Mouse (Mus musculus) brain, adult 2 months (tissue): ENCODE data around the gene Atp2a3.
A peak's percentile ranks its signal among the peaks of the same experiment; 100 is the strongest.

ENCODE experiments used
- DNase-seq: peaks from one replicate; pipeline ENCODE4 v3.0.0; 2011; ENCODE audit warnings: low read depth, low spot score

Gene Atp2a3

GRCm38 (mm10) chr11:73006377-73006776 is 45.4 kb downstream of the Atp2a3 start:
- peak; percentile 90 for DNase-seq

DNA sequence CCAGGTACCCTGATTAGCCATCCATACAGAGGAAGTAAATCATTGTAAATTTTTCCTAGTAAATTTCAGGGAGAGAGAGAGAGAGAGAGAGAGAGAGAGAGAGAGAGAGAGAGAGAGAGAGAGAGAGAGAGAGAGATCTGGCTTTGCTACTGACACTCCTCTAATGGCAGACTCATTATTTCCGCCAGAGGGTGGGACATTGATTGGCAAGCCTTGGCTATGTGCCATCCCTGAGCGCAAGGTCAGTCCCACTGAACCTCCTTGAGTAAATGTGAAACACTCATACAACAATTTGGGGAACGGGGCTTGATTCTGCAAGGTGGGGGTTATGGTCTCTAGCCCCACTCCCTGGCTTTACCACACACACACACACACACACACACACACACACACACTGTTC is 46.1 kb downstream of the Atp2a3 start:
- no peak for DNase-seq

DNA sequence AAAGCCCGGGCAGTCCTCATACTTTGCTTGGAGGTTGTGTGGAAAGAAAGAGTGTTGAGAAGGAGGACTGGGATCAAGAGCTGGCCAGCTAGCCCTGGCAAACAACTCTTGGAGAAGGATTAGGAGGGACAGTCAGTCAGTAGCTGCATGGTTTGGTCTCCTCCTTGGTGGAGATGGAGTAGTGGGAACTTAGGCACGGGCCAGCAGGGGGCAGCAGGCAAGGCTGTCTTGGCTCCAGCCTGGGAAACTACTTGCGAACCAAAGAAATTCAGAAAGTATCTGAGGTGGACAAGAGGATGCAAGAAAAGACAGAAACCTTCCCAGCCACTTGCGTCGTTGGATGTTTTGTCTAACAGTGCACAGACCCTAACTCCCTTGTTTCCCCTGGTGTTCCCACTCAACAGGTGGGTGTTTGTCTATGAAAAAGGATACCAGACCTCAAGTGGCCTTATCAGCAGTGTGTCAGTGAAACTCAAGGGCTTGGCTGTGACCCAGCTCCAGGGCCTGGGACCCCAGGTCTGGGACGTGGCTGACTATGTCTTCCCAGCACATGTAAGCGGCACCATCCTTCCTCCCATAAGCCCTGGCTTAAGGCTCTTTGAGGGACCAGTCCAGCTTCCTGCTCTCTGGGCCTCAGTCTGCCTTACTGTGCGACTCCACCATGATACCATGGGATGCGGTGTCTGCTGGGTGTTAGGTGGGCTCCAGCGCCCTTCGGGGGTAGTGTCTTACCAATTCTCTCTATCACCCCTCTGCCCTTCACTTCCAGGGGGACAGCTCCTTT is 46.9 kb downstream of the Atp2a3 start:
- DNase-seq: peak; percentile 67

GRCm38 (mm10) chr11:73008826-73009225 is 47.9 kb downstream of the Atp2a3 start:
- no peak for DNase-seq

- DNase-seq: peak; percentile 78
Measured at GRCm38 (mm10) chr11:73009531-73010274, 48.7 kb downstream of the Atp2a3 start.

- DNase-seq: no peak
Measured at GRCm38 (mm10) chr11:73013981-73014380, 53.0 kb downstream of the Atp2a3 start.

DNA sequence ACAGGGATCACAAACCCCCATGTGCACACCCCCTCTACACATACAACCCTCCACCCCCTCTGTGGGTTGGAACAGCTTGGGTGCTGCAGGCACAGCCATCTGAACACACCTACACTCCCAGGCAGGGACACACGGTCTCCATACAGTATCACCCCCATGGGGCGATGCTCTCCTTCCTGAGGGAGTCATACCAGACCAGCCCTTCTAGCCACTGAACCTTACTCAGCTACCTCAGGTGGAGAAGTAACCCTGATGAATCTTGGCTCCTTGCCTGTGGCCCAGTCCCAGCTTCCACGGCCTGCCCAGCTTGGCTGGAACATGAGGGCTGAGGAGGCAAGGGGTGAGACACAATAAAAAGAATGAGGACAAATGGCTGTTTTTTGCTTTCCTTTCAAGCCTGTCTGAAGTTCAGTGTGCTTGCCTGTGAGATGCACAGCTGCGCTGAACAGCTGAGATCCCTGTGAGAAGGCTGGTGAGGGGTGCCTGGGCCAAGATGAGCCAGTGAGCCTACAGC is 53.9 kb downstream of the Atp2a3 start:
- peak; percentile 88 for DNase-seq

GRCm38 (mm10) chr11:73015391-73016102 is 54.6 kb downstream of the Atp2a3 start:
- peak; percentile 89 for DNase-seq

- DNase-seq: no peak
Measured at GRCm38 (mm10) chr11:73016103-73016420, 55.1 kb downstream of the Atp2a3 start.

DNA sequence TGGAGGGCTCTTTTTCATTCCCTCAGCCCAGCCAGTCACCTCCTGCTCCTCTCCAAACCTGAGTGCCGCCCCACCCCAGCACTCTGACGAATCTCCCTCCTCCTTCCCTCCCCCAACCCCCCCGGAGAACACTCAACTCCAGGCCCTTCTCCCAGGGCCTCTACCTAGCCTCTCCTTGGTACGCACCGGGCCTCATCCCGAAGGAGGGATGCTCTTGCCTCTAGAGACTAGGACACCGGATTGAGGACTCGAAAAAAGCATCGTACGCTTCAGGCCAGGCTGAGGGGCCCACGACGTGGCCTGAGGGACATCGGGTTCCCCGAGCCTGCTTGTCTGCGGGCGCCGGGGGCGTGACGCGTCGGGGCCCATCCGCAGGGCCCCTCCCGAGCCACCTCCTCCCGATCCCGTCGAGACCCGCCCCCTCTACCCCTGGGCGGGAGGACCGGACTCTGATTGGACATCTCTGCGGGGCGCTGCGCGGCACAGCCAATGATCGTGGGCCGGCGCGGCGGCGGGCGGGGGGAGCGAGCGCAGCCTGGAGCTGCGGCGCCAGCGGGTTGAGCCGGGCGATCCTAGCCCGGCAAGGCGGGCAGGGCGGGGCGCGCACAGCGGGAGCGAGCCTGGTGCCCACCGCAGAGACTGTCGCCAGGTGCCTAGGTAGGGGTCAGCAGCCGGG is 57.6 kb downstream of the Atp2a3 start, which contains the start of gene Camkk1:
TSS of gene Camkk1 (plus strand) at position 538 of the 676 bp plus-strand sequence.
- peak; percentile 98 for DNase-seq

DNA sequence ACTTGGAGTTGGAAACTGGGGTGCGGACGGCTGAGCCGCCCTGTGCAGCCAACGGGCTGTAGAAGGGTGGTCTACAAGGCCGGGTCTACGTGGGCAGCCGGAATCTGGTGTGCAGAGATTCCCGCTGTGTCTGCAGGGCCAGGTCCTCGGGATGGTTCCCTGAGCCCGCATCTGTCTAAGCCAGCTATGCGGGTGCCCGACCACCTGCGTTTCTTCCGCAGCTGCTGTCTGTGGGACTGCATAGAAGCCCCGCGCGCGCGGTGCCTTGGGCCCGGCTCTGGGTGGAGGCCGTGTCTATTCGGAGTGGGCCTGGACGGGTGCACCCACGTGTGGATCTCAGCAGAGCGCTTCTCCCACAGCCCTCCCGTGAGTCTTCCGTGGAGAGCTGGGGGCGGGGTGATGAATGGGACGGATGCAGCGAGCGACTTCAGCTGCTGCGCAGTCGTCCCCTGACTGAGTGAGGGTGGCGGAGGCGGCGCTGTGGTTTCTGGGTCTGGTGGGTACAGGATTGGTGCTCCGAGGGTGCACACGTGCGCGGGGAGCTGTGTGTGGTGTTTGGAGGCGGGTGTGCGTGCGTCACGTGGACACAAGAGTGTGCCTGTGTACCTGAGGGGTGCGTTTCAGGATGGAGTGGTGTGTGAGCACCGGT is 58.3 kb downstream of the Atp2a3 start:
- peak; percentile 90 for DNase-seq

GRCm38 (mm10) chr11:73020953-73021800 is 60.2 kb downstream of the Atp2a3 start:
- DNase-seq: peak; percentile 72

- peak; percentile 97 for DNase-seq
Measured at GRCm38 (mm10) chr11:73023099-73023498, 62.1 kb downstream of the Atp2a3 start.

- no peak for DNase-seq
Measured at GRCm38 (mm10) chr11:73023827-73024226, 62.9 kb downstream of the Atp2a3 start.

DNA sequence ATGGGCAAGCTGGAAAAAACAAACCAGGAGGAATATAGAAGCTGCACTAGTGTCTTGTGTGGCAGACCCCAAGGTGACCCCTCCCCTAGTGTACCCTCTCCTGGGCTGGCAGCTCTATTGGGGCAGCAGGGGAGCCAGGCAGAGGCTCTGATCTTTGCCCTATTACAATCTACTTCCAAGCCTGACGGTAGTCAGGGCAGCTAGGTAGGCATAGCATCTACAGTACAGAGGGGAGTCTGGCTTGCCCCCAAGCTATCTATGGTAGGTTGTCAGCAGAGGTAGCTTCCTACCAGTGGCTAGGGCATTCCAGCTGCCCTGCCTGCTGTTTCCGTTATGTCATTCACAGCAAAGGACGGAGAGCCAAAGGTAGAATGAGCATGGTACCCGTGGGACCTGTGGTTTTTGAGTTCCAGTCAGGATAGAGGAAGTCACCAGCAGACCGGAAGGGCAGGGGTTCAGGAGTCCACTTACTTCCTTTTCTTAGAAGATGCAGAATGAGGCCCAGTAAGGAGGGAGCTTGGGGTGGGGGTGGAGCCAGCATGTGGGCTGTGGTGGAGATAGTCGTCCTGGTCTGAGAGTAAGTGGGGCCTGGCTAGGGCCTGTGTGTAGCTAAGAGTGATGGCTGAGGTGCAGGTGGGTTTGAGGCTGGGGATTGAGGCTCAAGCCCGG is 63.4 kb downstream of the Atp2a3 start:
- no peak for DNase-seq

GRCm38 (mm10) chr11:73026961-73027360 is 66.0 kb downstream of the Atp2a3 start:
- no peak for DNase-seq

DNA sequence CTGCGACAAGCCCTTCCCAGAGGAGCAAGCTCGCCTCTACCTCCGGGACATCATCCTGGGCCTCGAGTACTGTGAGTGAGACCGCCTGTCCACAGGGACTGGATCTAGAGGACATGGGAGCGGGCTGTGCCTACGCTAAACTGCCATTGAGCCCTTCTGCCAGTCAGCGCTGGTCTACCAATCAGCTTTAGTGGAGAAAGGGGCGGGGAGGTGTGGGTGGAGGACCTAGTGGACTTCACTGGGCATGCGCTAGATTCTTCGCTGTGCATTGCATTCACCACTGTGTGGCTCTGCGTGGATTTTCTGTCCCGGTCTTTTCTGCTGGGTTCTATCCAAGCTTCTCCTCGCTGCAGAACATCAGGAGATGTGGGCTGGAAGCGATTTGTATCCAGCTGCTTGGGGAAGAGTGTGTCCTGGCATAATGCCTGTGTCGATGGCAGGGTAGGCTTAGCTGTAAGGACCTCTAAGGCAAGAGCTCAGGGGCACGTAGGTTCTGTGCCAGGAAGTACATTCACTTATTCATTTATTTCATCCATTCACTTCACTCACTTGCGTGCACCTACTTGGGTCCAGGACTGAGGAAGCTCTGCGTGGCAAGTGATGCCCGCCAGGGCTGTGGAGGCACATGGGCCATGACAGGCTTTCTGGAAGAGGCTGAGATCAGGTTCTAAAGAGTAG is 70.0 kb downstream of the Atp2a3 start:
- peak; percentile 97 for DNase-seq

DNA sequence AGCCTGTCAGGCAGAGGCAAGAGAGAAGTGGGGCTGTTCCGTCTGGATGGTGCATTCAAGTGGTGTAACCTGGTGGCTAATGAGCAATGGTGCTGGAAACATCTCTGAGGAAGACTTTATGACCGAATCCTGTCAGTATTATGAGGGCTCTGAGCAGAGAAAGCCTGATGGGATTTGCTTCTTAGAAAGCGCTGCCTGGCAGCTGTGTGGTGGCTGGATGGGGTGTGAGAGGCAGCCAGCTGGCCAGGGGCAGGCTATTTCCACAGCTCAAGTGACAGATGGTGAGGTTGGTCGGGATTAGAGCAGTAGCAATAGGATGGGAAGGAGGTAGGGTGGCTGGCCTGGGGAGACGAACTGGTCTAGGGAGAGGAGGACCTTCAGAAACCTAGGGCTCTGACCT is 70.6 kb downstream of the Atp2a3 start:
- DNase-seq: no peak

- no peak for DNase-seq
Measured at GRCm38 (mm10) chr11:73036077-73036476, 75.1 kb downstream of the Atp2a3 start.
